Mouse (Mus musculus) spleen, embryonic (tissue): ENCODE results near the gene Gab3.
"Not testable (repeated sequence)": the region's sequence is repeated elsewhere in the genome, so short reads cannot be mapped to it uniquely, and the experiment has no call there.

Experiments
- CTCF ChIA-PET: fragments of 350-600 bp; sonication (Branson Sonifier 250); formaldehyde crosslinking; loops from one replicate; lab custom pipeline; 2022; lab: Charles Lee

Gene Gab3

DNA sequence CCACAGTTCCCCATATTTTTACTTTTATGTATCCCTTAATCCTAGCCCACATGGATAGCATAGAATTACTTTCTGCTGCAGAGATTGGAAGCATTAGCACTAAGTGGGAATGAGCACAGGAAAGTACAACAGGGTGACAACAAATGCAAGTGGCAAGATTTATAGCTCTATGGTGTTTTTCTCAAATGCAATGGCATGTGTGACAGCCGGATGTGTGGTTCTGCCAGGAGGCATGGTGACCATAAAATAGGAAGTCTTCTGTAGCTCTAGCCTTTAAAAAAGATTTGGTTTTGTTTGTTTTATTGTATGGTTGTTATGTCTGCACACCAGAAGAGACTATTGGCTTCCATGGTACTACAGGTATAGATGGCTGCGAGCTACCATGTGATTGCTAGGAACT lies 50.1 kb downstream of the Gab3 start:
- CTCF ChIA-PET = no interaction called here

DNA sequence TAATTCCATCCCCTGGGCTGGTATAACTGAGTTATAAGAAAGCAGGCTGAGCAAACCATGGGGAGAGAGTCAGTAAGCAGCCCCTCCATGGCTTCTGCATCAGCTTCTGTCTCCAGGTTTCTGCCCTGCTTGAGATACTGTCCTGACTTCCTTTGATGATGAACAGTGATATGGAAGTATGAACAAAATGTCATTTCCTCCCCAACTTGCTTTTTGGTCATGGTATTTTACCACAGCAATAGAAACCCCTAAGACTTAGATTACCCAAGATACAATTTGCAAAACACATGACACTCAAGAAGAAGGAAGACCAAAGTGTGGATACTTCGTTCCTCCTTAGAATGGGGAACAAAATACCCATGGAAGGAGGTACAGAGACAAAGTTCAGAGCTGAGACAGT lies 51.2 kb downstream of the Gab3 start:
- CTCF ChIA-PET = not testable (repeated sequence)

DNA sequence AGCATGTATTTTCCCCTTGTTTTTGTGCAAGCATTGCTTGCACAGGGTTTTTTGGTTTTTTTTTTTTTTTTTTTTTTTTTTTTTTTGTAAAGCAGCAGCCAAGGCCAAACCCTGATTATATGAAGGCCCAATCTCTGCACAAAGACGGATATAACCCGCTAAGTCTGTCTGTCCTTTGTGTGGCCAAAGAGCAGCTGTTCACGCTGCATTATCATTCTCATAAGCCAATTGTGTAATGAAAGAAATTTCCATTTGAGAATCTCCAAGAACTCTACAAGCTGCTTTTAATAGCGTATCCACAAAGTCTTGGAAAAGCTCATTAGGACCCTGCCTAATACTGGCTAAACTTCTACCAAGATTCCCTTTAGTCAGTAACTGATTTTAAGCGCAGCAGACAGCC lies 101.5 kb downstream of the Gab3 start:
- CTCF ChIA-PET = no interaction called here

DNA sequence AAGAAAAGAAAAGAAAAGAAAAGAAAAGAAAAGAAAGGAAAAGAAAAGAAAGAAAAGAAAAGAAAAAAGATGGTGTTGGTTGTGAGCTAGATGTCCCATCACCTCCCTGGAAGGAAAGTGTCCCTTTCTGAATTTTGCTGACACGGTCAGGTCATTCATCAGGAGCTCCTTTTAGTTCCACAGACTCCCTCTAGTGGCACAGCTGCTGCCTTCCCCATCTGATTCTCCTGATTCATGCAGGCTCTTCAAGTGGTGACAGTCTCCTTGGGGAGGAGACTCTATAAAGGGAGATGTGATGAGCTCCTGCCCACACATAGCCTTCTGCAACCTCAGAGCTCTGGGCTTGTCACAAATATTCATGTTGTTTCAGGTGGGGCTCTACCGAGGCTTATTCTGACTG lies 122.4 kb downstream of the Gab3 start:
- CTCF ChIA-PET = not testable (repeated sequence)

DNA sequence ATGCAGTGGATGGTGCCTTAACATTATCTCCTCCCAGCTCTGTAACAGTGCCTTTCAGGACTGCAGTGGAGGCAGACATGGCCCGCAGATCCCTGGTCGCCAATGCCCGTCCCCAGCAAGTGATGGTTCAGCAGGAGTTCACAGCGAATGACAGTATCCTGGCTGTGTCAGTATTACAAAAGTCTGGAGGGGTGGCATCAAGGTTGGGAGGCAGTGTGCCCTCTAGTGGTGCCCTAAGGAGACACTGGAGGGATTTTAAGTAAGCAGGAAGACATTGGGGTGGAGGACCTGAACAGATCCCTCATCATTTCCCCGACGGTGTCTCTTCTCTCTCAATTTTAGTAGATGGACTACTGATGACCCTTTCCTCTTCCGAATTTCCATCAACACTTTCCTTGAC lies 126.1 kb downstream of the Gab3 start:
- CTCF ChIA-PET = not testable (repeated sequence)
